Mouse (Mus musculus): ENCODE data around the gene Cenps.
"Not testable (repeated sequence)": the region's sequence is repeated elsewhere in the genome, so short reads cannot be mapped to it uniquely, and the experiment has no call there.

The Cenps gene

GRCm38 (mm10) chr4:149123432-149123831, 14.0 kb downstream of the Cenps start:
- DNase-seq (ENCODE audit: low read depth, low spot score): no peak

GRCm38 (mm10) chr4:149119978-149120562, 17.4 kb downstream of the Cenps start:
- not testable (repeated sequence) for DNase-seq (ENCODE audit: low read depth, low spot score)

GRCm38 (mm10) chr4:149103875-149104561, 33.4 kb downstream of the Cenps start, which contains the start of gene Dffa:
TSS of gene Dffa (plus strand) at chr4:149104146.
- peak; percentile 91 for DNase-seq (ENCODE audit: low read depth, low spot score)

- no peak for DNase-seq (ENCODE audit: low read depth, low spot score)
Observed at GRCm38 (mm10) chr4:149101456-149101855, 36.0 kb downstream of the Cenps start.

- not testable (repeated sequence) for DNase-seq (ENCODE audit: low read depth, low spot score)
Observed at GRCm38 (mm10) chr4:149100449-149100848, 37.0 kb downstream of the Cenps start.

GRCm38 (mm10) chr4:149099369-149100017, 37.9 kb downstream of the Cenps start, which contains the start of gene Pex14:
TSS of gene Pex14 (minus strand) at chr4:149099876.
- peak; percentile 87 for DNase-seq (ENCODE audit: low read depth, low spot score)

GRCm38 (mm10) chr4:149098571-149098970, 38.9 kb downstream of the Cenps start:
- DNase-seq (ENCODE audit: low read depth, low spot score): no peak

GRCm38 (mm10) chr4:149097956-149098355, 39.5 kb downstream of the Cenps start:
- DNase-seq (ENCODE audit: low read depth, low spot score): no peak

- DNase-seq (ENCODE audit: low read depth, low spot score): no peak
Observed at GRCm38 (mm10) chr4:149091364-149091763, 46.1 kb downstream of the Cenps start.

- DNase-seq (ENCODE audit: low read depth, low spot score): no peak
Observed at GRCm38 (mm10) chr4:149085381-149085780, 52.0 kb downstream of the Cenps start.

GRCm38 (mm10) chr4:149081528-149081927, 55.9 kb downstream of the Cenps start:
- DNase-seq (ENCODE audit: low read depth, low spot score): no peak

GRCm38 (mm10) chr4:149080111-149080510, 57.3 kb downstream of the Cenps start:
- DNase-seq (ENCODE audit: low read depth, low spot score): no peak

- DNase-seq (ENCODE audit: low read depth, low spot score): no peak
Observed at GRCm38 (mm10) chr4:149079629-149080028, 57.8 kb downstream of the Cenps start.

- no peak for DNase-seq (ENCODE audit: low read depth, low spot score)
Observed at GRCm38 (mm10) chr4:149078261-149078660, 59.2 kb downstream of the Cenps start.

All from mesoderm, embryonic 11.5 days (tissue).